Mouse (Mus musculus): ENCODE data around the gene Grasp.

Grasp gene

GRCm38 (mm10) chr15:101194951-101195823, 28.8 kb upstream of the Grasp start:
- DNase-seq (ENCODE audit: low spot score in 2 of 2) = no peak

GRCm38 (mm10) chr15:101196079-101196795, 27.8 kb upstream of the Grasp start:
- no peak for DNase-seq (ENCODE audit: low spot score in 2 of 2)

- no peak for DNase-seq (ENCODE audit: low spot score in 2 of 2)
Observed at GRCm38 (mm10) chr15:101196961-101197360, 27.0 kb upstream of the Grasp start.

GRCm38 (mm10) chr15:101197497-101198179, 26.4 kb upstream of the Grasp start:
- no peak for DNase-seq (ENCODE audit: low spot score in 2 of 2)

GRCm38 (mm10) chr15:101198218-101198617, 25.8 kb upstream of the Grasp start:
- peak; percentile 57 to 67 for DNase-seq (ENCODE audit: low spot score in 2 of 2)

- DNase-seq (ENCODE audit: low spot score in 2 of 2) = no peak
Observed at GRCm38 (mm10) chr15:101198850-101199249, 25.1 kb upstream of the Grasp start.

GRCm38 (mm10) chr15:101200777-101201295, 23.2 kb upstream of the Grasp start:
- no peak for DNase-seq (ENCODE audit: low spot score in 2 of 2)

GRCm38 (mm10) chr15:101201414-101201813, 22.6 kb upstream of the Grasp start:
- DNase-seq (ENCODE audit: low spot score in 2 of 2) = no peak

- no peak for DNase-seq (ENCODE audit: low spot score in 2 of 2)
Observed at GRCm38 (mm10) chr15:101203673-101204072, 20.3 kb upstream of the Grasp start.

- DNase-seq (ENCODE audit: low spot score in 2 of 2) = no peak
Observed at GRCm38 (mm10) chr15:101204781-101205180, 19.2 kb upstream of the Grasp start.

- no peak for DNase-seq (ENCODE audit: low spot score in 2 of 2)
Observed at GRCm38 (mm10) chr15:101210228-101210627, 13.8 kb upstream of the Grasp start.

- no peak for DNase-seq (ENCODE audit: low spot score in 2 of 2)
Observed at GRCm38 (mm10) chr15:101210998-101211613, 12.9 kb upstream of the Grasp start.

- DNase-seq (ENCODE audit: low spot score in 2 of 2) = no peak
Observed at GRCm38 (mm10) chr15:101212435-101212834, 11.6 kb upstream of the Grasp start.

- no peak for DNase-seq (ENCODE audit: low spot score in 2 of 2)
Observed at GRCm38 (mm10) chr15:101215136-101215535, 8.9 kb upstream of the Grasp start.

GRCm38 (mm10) chr15:101216036-101216435, 8.0 kb upstream of the Grasp start:
- DNase-seq (ENCODE audit: low spot score in 2 of 2) = no peak

GRCm38 (mm10) chr15:101220905-101221297, 3.1 kb upstream of the Grasp start:
- DNase-seq (ENCODE audit: low spot score in 2 of 2) = no peak

- peak; percentile 84 to 93 for DNase-seq (ENCODE audit: low spot score in 2 of 2)
Observed at GRCm38 (mm10) chr15:101221298-101222104, 2.5 kb upstream of the Grasp start.

- no peak for DNase-seq (ENCODE audit: low spot score in 2 of 2)
Observed at GRCm38 (mm10) chr15:101222897-101223482, 998 bp upstream of the Grasp start.

- DNase-seq (ENCODE audit: low spot score in 2 of 2) = no peak
Observed at GRCm38 (mm10) chr15:101223596-101223995, 392 bp upstream of the Grasp start.

- DNase-seq (ENCODE audit: low spot score in 2 of 2) = no peak
Observed at GRCm38 (mm10) chr15:101224977-101225376, 989 bp downstream of the Grasp start.
